Mouse (Mus musculus) cerebellum, postnatal 25 days (tissue): ENCODE data around the gene Lrrc55.
A peak's percentile ranks its signal among the peaks of the same experiment; 100 is the strongest.

Source experiments
- DNase-seq, 2 experiments: peaks; one replicate each; pipeline ENCODE4 v3.0.0; 2021; ENCODE audit warnings: mixed read lengths in 2 of 2

Lrrc55 gene

DNA sequence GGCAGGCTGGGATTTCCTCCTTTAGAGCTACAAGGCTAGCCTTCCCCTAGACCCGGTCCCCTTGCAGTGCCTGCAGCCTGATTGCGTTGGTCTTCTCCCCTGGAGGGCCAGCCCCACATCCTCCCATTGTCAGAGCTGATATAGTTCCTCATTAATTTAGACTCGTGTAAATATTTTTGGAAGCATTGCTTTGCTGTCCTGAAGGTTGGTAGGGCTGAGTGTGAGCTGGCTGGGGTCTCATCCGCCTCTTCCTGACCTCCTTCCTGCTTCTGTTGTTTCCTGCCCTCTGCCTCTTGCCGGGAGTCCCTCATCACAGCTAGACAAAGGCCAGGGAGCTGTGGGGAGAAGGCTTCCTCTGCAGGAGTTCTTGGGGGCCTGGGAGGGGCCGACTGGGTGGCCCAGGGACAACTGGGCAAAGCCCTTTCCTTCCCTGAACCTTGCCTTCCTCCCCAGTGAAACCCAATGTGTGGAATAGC lies 67.5 kb downstream of the Lrrc55 start:
- DNase-seq: no peak

DNA sequence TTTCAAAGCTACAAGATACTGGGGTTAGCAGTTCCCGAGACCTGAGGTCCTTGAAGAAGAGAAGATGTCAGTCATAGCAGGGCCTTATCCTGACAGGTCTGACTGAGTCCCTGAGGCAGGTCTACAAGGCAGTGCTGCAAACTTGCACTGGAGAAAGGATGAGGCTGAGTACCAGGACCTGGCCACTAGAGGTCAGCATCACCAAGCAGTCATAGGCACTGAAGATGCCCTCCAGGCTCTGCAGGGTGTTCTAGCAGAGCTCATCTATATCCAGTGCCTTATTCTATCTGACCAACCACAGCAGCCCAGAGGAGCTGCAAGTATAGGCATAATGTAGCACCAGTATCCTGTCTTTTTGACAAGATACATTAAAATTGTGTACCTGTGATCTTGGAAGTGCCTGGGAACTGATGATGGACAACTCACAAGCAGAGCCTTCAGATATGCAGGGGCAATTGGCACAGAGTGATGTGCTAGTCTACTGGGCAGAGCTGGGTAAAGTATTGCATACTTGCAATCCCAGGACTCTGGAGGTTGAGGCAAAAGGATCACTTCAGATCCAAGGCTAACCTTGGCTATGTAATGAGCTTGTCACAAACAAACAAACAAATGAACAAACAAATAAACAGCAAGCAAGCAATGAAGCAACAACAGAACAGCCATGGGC lies 73.0 kb downstream of the Lrrc55 start:
- peak; percentile 71 to 81 for DNase-seq

DNA sequence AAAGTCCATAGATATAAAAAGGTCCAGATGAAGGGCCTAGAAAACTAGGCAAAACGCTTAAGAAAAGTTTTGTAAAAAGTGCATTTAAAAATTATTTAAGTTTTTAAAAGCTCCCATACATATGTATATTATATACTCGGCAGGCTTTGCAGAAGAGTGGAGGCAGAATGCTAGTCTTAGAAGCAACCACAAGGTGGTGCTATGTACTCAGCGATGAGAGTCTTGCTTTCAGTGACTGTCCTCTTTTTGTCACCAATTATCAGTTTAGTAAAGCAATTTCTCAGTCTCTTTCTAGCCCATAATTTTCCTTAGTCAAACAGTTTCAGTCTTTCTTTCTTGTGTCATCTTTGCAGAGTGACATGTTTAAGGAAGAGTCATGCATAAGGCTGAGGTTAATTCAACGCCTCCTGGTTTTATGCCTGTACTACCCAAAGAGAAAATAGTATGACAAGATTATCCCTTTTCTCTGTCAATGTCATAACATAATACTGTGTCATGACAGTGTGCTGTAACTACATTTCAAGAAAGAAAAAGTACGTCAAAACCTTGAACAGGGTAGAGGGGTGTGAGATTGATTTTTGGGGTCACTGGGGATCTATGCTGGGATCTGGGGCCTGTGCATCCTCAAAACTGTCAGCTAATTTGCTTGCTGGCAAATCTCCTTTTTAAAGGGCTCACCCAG lies 73.7 kb downstream of the Lrrc55 start:
- DNase-seq: peak; percentile 37 to 62
